Mouse (Mus musculus) megakaryocyte, embryonic 14.5 days (primary cell): ENCODE data around the gene Fan1. TPM values are rescaled to one million over a fixed set of nuclear protein-coding genes. Genes with fewer than 3 reads are reported as not detected.

Experiments used
- H3K27me3 ChIP-seq: replicated peaks from 2 replicates; pipeline ENCODE3; 2012; ENCODE audit warnings: inconsistent platforms
- H3K36me3 ChIP-seq: replicated peaks from 2 replicates; pipeline ENCODE3; 2012; ENCODE audit warnings: low read length, inconsistent platforms, mixed read lengths
- H3K4me1 ChIP-seq: 2 replicates; pipeline ENCODE4 v1.6.1; 2012; ENCODE audit warnings: inconsistent platforms
- H3K4me3 ChIP-seq: replicated peaks from 2 replicates; pipeline ENCODE3; 2012; ENCODE audit warnings: moderate library complexity, mild to moderate bottlenecking, inconsistent platforms
- H3K9me3 ChIP-seq: 2 replicates; pipeline ENCODE4 v1.6.1; 2012; ENCODE audit warnings: inconsistent platforms
- FLI1 ChIP-seq: IDR thresholded peaks from 2 replicates; pipeline ENCODE4 v1.6.1; 2012; ENCODE audit warnings: low read length, inconsistent platforms, mixed read lengths
- GATA1 ChIP-seq: IDR thresholded peaks from 3 replicates; pipeline ENCODE4 v1.6.1; 2012; ENCODE audit warnings: mixed read lengths, low read length, inconsistent platforms, borderline replicate concordance
- polyA plus RNA-seq: library from polyadenylated mRNA; stranded (reverse); fragments of >175 nt; gene quantifications from 2 replicates; pipeline ENCODE4 v1.2.3, GENCODE M21; 2012; ENCODE audit warnings: low replicate concordance; ENCODE audit not compliant: insufficient read depth

Gene Fan1
- polyA plus RNA-seq, 1 experiment = 0.40 TPM

GRCm38 (mm10) chr7:64332686-64333085, 41.2 kb downstream of the Fan1 start:
- peaks cover 93% of the 10 kb centered on the region for H3K36me3 ChIP-seq

GRCm38 (mm10) chr7:64331309-64331708, 42.6 kb downstream of the Fan1 start:
- peak overlapping the region; percentile 60 for H3K4me3 ChIP-seq
- H3K4me1 ChIP-seq = peaks cover 43% of the 10 kb centered on the region
- H3K27me3 ChIP-seq = no peaks in the 10 kb centered on the region
- H3K36me3 ChIP-seq = peaks cover 92% of the 10 kb centered on the region
- peaks cover 25% of the 10 kb centered on the region for H3K9me3 ChIP-seq
- TF ChIP-seq FLI1 (peak; percentile 64), GATA1 (peak; percentile 67; the same call in 1 of the 3 replicates)

More at GRCm38 (mm10) chr7:64332686-64333085, 41.2 kb downstream of the Fan1 start:
- no peak for TF ChIP-seq FLI1
- no peak for TF ChIP-seq GATA1
- Histone ChIP-seq H3K4me3 (no peak overlapping the region), H3K4me1 (peaks cover 31% of the 10 kb centered on the region), H3K9me3 (peaks cover 25% of the 10 kb centered on the region), H3K27me3 (no peaks in the 10 kb centered on the region)

- Histone ChIP-seq H3K27me3 (no peaks in the 10 kb centered on the region), H3K4me1 (peaks cover 44% of the 10 kb centered on the region), H3K36me3 (peaks cover 86% of the 10 kb centered on the region), H3K9me3 (peaks cover 18% of the 10 kb centered on the region), H3K4me3 (no peak overlapping the region)
- TF ChIP-seq FLI1 = no peak
- TF ChIP-seq GATA1 = no peak
These were observed 46.4 kb downstream of the Fan1 start for GRCm38 (mm10) chr7:64327486-64327885.

GRCm38 (mm10) chr7:64326892-64327291, 47.0 kb downstream of the Fan1 start:
- Histone ChIP-seq H3K27me3 (no peaks in the 10 kb centered on the region), H3K4me3 (no peak overlapping the region), H3K4me1 (peaks cover 39% of the 10 kb centered on the region), H3K9me3 (peaks cover 12% of the 10 kb centered on the region), H3K36me3 (peaks cover 86% of the 10 kb centered on the region)
- TF ChIP-seq FLI1 = no peak
- TF ChIP-seq GATA1 = no peak

GRCm38 (mm10) chr7:64321658-64322057, 52.2 kb downstream of the Fan1 start:
- Histone ChIP-seq H3K36me3 (peaks cover 86% of the 10 kb centered on the region), H3K4me3 (no peak overlapping the region)

GRCm38 (mm10) chr7:64321125-64321524, 52.8 kb downstream of the Fan1 start:
- Histone ChIP-seq H3K27me3 (no peaks in the 10 kb centered on the region), H3K9me3 (no peaks in the 10 kb centered on the region), H3K36me3 (peaks cover 88% of the 10 kb centered on the region), H3K4me1 (peaks cover 5% of the 10 kb centered on the region), H3K4me3 (no peak overlapping the region)
- TF ChIP-seq GATA1 (no peak), FLI1 (no peak)

More at GRCm38 (mm10) chr7:64321658-64322057, 52.2 kb downstream of the Fan1 start:
- no peaks in the 10 kb centered on the region for H3K27me3 ChIP-seq
- TF ChIP-seq GATA1 (no peak), FLI1 (no peak)
- H3K4me1 ChIP-seq = peaks cover 8% of the 10 kb centered on the region
- H3K9me3 ChIP-seq = no peaks in the 10 kb centered on the region

- Histone ChIP-seq H3K4me1 (peaks cover 34% of the 10 kb centered on the region), H3K9me3 (no peaks in the 10 kb centered on the region), H3K4me3 (no peak overlapping the region), H3K36me3 (peaks cover 70% of the 10 kb centered on the region), H3K27me3 (no peaks in the 10 kb centered on the region)
- TF ChIP-seq GATA1 (no peak), FLI1 (no peak)
These were observed 61.1 kb downstream of the Fan1 start for GRCm38 (mm10) chr7:64312811-64313210.

GRCm38 (mm10) chr7:64310756-64311155, 63.1 kb downstream of the Fan1 start:
- peaks cover 44% of the 10 kb centered on the region for H3K4me1 ChIP-seq
- H3K27me3 ChIP-seq = no peaks in the 10 kb centered on the region
- no peak for TF ChIP-seq GATA1
- no peak for TF ChIP-seq FLI1
- H3K9me3 ChIP-seq = no peaks in the 10 kb centered on the region
- no peak overlapping the region for H3K4me3 ChIP-seq
- peaks cover 64% of the 10 kb centered on the region for H3K36me3 ChIP-seq

- TF ChIP-seq GATA1 (no peak), FLI1 (no peak)
- Histone ChIP-seq H3K27me3 (no peaks in the 10 kb centered on the region), H3K4me3 (no peak overlapping the region), H3K4me1 (peaks cover 48% of the 10 kb centered on the region), H3K36me3 (peaks cover 66% of the 10 kb centered on the region), H3K9me3 (no peaks in the 10 kb centered on the region)
These were observed 63.7 kb downstream of the Fan1 start for GRCm38 (mm10) chr7:64310241-64310640.

Other genes with a start within 250 kb of the Fan1 start
- 0.16 TPM in 1 of 2 replicates, not detected in the other for gene Trpm1, start 220.3 kb downstream of the Fan1 start, polyA plus RNA-seq
- 1.6 and 2.0 TPM in 2 replicates for gene Mtmr10, start 86.4 kb downstream of the Fan1 start, polyA plus RNA-seq
- 4.7 TPM in 1 of 2 replicates, not detected in the other for gene Mphosph10, start 18.2 kb upstream of the Fan1 start, polyA plus RNA-seq
- gene Mcee, start 18.5 kb upstream of the Fan1 start, polyA plus RNA-seq = 2.2 TPM in 1 of 2 replicates, not detected in the other
- not detected in 2 replicates for gene Apba2, start 127.6 kb upstream of the Fan1 start, polyA plus RNA-seq